Mouse (Mus musculus): ENCODE data around the gene Sacs. TPM values are rescaled to one million over a fixed set of nuclear protein-coding genes. Genes with fewer than 3 reads are reported as not detected.
"Not testable (repeated sequence)": the region's sequence is repeated elsewhere in the genome, so short reads cannot be mapped to it uniquely, and the experiment has no call there.

Sacs gene
- 11.0 and 11.9 TPM in 2 replicates for polyA plus RNA-seq (2012; rRNA removed)

- peak in 1 of 2 experiments; percentile 70 for DNase-seq (ENCODE audit: extremely low spot score in 1 of 2, low spot score in 1 of 2)
Measured at GRCm38 (mm10) chr14:61137994-61138726, at the start of gene Sacs. Gene Sacs (plus strand): TSS chr14:61138457.

DNA sequence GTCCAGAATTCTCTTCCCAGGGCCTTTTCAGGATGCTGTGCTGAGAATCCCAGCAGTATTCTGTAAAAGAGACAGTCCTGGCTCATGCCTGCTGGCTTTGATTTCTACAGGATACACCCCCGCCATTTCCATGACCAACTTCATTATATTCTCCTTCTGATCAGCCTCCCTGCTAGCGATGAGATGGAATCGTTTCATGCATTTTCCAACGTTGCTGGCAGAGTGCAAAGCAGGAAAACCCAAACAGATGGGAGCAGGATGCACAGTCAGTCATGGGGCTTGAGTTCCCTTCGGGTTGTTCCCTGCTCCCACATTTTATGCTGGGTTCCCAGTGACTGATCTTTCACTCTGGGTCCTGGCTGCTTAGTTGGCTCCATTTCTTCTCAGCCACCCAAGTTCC is 47.3 kb upstream of the Sacs start:
- DNase-seq (ENCODE audit: extremely low spot score in 1 of 2, low spot score in 1 of 2), result peak; percentile 14 to 54

DNA sequence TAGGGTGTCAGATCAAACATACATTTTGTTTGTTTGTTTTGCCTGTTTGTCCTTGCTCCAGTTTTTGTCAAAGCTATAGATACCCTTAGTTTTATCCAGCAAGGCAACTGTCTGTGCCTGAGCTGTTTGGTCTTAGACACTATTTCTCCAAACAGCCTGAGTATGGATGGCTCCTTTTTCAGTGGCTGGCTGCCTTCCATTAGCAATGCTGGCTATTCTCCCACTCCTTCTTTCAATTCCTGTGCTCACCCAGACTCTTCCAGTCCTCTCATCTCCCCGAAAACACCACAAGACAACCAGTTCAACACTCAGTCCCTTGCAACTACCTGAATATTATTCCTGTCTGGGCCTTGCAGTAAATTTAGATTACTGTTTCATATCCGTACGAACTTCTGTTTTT is 46.2 kb upstream of the Sacs start:
- DNase-seq (ENCODE audit: extremely low spot score in 1 of 2, low spot score in 1 of 2), result peak in 1 of 2 experiments; percentile 67

- no peak for DNase-seq (ENCODE audit: extremely low spot score in 1 of 2, low spot score in 1 of 2)
Measured at GRCm38 (mm10) chr14:61097974-61098625, 40.2 kb upstream of the Sacs start.

DNA sequence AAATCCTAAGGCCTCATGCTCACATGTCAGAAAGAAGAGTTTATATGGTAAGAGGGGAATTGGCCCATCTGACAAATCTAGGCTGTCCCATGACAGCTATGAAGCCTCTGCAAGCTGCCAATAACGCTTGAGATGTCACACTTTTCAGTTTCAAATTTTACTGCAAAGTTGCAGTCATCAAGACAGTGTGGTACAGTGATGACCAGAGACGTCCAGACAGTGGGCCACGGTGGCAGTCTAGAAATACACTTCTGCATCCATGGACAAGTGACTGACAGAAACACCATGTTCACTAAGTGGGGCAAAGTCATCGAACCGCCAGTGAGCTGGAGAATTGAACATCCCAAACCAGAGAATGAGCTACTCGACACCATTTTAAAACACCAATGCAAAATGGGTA is 37.5 kb upstream of the Sacs start:
- no peak for DNase-seq (ENCODE audit: extremely low spot score in 1 of 2, low spot score in 1 of 2)

DNA sequence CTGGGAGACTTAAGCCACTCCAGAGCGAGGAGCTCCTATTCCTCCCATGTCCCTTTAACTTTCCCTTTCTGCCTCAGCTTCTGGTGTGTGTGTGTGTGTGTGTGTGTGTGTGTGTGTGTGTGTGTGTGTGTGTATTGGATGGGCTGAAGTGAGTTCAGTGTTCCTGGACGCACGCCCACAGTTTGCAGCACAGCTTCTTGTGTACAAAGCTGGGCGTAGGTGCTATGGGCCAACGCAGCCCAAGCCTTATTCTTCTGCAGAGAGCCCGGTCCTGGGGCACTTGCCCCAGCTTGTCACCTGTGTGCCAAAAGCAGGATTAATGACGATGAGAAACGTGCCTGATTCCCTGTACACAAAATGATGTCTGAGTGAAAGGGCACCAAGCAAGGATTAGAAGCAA is 31.9 kb upstream of the Sacs start:
- DNase-seq (ENCODE audit: extremely low spot score in 1 of 2, low spot score in 1 of 2), result no peak

- DNase-seq (ENCODE audit: extremely low spot score in 1 of 2, low spot score in 1 of 2), result no peak
Measured at GRCm38 (mm10) chr14:61108625-61109024, 29.6 kb upstream of the Sacs start.

DNA sequence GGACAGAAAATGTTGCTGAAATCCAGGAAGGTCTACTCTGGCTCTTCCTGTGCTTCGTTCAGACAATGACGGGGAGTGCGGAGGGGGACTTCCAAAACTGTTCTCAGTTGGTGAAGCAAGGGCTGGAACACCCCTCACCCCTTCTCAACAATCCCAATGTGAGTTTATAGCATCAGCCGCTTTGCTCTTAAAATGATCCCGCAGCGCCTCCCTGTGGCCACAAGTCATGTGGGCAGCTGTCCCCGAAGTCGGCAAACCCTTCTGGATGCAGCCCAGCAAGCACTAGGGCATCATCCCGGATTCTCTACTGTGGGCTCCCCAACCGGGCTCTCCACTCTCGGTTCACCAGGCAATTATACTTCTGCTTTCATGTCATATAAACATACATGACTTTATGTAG is 25.9 kb upstream of the Sacs start:
- peak; percentile 21 to 89 for DNase-seq (ENCODE audit: extremely low spot score in 1 of 2, low spot score in 1 of 2)

DNA sequence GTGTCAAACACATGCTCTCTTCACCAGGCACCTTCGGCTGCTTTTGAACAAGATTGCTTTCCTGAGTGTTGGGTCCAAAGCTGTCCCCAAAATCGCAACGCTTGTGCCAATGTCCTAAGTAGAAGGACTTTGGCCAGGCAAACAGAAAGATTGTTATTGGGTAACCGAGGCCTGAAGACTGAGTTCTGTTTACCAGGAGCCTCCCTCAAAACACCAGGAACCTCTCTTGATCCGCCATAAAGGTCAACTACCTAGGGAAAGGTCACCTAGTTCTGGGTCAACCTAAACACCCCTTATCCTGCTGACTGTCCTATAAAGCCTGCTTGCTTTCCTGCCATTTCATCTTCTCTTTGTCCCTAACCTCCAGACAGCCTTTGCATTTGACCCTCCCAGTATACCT is 13.5 kb upstream of the Sacs start:
- no peak for DNase-seq (ENCODE audit: extremely low spot score in 1 of 2, low spot score in 1 of 2)

DNA sequence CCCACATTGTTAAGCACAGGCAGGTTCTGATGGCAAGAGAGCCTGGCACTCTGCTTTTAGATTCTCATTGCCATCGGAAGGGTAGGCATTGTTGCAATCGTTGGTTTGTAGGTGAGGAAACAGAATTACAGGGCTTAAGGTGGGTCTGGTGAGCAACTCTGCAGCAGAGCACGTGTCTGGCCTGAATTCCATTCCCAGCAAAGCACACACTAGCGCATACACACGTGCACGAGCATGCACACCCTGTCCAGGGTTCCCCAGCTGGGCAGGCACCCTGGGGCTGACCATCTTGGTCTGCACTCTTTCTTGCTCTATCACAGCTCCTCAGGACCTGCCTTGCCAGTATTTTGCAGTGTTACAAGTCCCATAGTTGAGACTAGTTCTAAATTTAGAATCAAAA is 13.1 kb upstream of the Sacs start:
- no peak for DNase-seq (ENCODE audit: extremely low spot score in 1 of 2, low spot score in 1 of 2)

GRCm38 (mm10) chr14:61127365-61127764 is 10.9 kb upstream of the Sacs start:
- DNase-seq (ENCODE audit: extremely low spot score in 1 of 2, low spot score in 1 of 2), result not testable (repeated sequence)

DNA sequence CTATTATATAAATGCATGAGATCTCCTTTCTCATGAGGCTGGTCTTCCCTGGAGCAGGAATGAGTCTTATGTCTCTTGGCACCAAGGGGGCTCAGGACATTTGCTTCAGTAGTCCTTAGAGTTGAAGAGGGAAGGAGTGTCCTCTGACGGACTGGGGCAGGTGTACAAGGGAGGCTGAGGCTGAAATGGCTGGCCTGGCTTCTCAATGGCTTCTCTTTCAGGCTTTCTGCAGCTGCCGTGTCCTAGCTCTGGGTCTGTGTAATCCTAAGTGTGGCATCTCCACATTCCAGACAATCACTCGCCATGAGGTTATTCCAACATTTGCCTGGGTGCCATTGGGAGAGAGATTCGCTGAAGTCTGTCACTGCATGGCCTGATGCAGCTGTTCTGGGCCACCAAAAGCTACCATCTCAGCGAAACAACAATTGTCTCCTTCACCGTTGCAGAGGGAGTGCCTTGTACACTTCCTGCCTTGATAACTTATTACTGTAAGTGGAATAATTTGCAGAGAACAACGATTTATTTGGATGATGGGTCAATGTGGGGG is 9.2 kb upstream of the Sacs start:
- DNase-seq (ENCODE audit: extremely low spot score in 1 of 2, low spot score in 1 of 2), result no peak

DNA sequence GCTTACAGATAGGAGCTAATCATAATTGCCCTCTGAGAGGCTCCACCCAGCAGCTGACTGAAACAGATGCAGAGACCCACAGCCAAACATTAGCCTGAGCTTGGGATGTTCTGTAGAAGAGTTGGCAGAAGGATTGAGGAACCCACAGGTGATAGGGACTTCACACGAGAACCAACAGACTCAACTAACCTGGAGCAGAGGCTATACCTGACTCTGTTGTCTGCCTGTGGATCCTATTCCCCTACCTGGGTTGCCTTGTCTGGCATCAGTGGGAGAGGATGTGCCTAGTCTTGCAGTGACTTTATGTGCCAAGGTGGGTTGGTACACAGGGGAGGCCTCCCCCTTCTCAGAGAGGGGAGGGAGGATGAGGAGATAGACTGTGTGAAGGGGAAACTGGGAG is 5.7 kb upstream of the Sacs start:
- no peak for DNase-seq (ENCODE audit: extremely low spot score in 1 of 2, low spot score in 1 of 2)

GRCm38 (mm10) chr14:61134381-61135030 is 3.8 kb upstream of the Sacs start:
- no peak for DNase-seq (ENCODE audit: extremely low spot score in 1 of 2, low spot score in 1 of 2)

DNA sequence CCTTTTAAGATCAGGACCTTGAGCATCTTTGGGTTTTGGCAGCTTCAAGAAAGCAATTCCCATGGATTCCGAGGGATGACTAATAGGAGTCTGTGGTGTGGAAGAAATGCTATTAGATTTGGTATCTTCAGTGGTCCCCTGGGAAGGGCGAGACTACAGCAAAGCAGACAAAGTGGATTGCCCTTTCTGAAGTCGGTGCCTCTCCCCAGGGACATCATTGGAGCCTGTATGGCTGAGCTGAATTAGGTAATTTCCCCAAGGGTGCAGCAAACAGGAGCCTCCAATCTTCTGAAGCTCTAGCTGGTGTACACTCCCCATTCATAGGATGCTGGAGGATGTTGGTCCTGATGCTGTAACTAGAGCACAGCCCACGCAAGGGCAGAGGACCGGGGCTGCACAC is 847 bp upstream of the Sacs start:
- DNase-seq (ENCODE audit: extremely low spot score in 1 of 2, low spot score in 1 of 2), result no peak

DNA sequence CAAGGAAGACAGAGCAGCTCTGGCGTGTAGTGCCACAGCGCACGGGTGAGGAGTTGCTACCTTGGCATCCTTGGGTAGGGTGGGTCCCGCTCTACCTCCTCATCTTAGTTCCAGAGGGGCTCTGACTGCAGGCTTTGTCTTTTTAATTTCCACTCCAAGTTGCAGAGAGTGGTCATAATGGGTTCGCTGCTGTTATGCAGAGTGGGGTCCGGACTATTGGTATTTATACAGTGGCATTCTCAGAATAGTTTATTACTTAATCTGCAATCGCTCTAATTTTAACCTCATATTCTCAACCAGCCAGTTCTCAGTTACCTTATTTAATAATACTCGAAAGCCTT is 440 bp downstream of the Sacs start:
- no peak for DNase-seq (ENCODE audit: extremely low spot score in 1 of 2, low spot score in 1 of 2)

DNA sequence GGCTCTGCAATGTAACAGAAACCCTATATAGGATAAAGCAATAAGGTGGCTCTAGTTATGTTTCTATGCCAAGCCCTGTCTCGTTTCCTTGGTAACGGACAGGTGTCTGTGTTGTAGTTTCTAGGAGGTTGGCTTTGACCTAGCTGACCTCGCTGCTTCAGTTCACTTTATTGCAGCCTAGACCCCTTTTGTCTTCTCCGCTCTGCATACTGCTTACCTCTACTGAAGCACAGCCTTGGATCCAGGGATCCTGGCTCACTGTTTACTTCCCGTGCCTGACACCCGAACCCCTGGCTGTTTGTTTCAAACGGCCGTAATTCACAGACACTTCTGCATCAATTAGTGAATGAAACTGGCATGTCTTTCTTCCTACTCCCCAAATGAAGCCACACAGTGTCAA is 5.1 kb downstream of the Sacs start:
- no peak for DNase-seq (ENCODE audit: extremely low spot score in 1 of 2, low spot score in 1 of 2)

DNA sequence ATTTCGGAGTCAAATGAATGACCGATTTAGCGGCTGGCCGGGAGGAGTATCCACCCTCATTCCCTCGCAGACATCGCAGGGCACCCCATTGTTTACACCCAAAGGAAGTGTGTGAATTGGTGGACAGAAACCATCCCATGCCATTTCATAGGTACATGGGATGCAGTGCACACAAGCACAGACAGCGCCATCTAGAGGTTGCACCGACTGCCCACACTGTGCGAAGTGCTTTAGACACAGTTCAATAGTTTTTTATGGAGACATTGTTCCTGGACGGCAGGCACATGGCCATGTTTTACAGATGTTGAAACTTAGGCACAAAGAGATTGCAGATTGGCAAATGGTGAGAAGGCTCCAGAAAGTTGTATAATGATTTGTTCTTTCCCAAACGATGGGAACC is 5.6 kb downstream of the Sacs start:
- DNase-seq (ENCODE audit: extremely low spot score in 1 of 2, low spot score in 1 of 2), result no peak

- DNase-seq (ENCODE audit: extremely low spot score in 1 of 2, low spot score in 1 of 2), result not testable (repeated sequence)
Measured at GRCm38 (mm10) chr14:61150416-61150815, 12.2 kb downstream of the Sacs start.

- no peak for DNase-seq (ENCODE audit: extremely low spot score in 1 of 2, low spot score in 1 of 2)
Measured at GRCm38 (mm10) chr14:61154900-61155585, 16.8 kb downstream of the Sacs start.

DNA sequence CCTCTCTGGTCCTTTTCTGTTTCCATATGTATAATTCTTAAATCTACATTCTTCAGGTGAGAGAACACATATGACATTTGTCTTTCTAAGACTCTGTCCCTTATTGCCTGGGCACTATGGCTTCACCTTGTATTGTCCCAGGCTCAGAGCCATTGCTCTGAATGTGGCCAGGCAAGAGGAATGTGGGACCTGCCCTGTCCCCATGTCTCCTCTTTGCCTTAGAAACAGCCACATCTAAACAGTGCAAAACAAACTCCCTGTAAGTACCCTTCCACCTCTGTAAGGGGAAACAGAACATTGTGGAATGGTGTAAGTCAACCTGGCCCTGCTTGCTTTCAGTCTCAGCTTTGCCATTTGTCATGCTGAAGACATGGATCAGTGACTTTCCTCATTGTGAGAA is 17.4 kb downstream of the Sacs start:
- DNase-seq (ENCODE audit: extremely low spot score in 1 of 2, low spot score in 1 of 2), result no peak
